Mouse (Mus musculus) embryonic fibroblast, embryonic 13.5 days (primary cell): ENCODE measurements around the gene Wdr47.

Experiments
- CTCF ChIP-seq: IDR thresholded peaks from 2 replicates; pipeline ENCODE4 v1.5.1; 2011; ENCODE audit warnings: mild to moderate bottlenecking, control low read depth, low read length, moderate library complexity, borderline replicate concordance; ENCODE audit not compliant: insufficient read depth
- POLR2A ChIP-seq: IDR thresholded peaks from 2 replicates; pipeline ENCODE4 v1.6.1; 2011; ENCODE audit warnings: low read depth, mild to moderate bottlenecking, control low read depth, low read length, moderate library complexity

DNA sequence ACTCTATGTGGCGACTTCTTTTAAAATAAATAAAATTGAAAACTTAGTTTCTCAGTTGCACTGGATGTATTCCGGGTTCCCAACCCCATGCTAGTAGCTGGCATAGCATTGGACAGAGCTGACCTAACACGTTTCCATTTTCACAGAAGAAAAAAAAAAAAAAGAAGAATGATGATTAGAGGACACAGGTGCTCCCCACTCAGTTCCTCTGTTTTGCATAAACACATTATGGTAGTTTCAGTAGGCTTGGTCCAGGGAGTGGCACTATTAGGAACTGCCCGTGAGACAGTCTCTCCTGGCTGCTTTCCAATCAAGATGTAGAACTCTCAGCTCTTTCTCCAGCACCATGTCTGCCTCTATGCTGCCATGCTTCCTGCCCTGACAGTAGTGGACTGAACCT, 6.5 kb upstream of the Wdr47 start:
- TF ChIP-seq CTCF (no peak), POLR2A (no peak)
